Mouse (Mus musculus): Measurements from ENCODE around the gene Txlna. TPM values are rescaled to one million over a fixed set of nuclear protein-coding genes. Genes with fewer than 3 reads are reported as not detected.

The Txlna gene
- polyA plus RNA-seq, 1 experiment from 2014 or later: 90.1 TPM

DNA sequence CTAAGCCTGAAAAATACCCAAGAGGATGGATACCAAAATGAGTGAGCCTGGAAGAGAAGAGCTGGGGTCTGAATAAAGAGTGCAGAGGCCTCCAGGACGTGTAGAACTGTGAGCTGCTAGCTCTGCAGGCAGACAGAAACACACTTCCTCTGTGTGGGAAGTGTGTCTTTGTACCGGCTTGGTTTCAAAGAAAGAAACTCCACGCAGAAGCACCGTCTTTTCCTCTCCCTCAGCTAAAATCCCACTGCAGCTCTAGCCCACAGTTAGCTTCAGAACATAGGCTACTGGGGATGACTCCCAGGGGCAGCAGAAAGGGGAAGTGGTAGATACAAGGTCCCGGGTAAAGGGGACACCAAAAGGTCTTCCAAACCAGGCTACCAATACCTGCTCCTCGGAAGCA, 4.3 kb upstream of the Txlna start:
- Histone ChIP-seq H3K27ac (no peak overlapping the region), H3K27me3 (ENCODE audit: insufficient read depth, poor library complexity, severe bottlenecking) (no peaks in the 10 kb centered on the region), H3K9me3 (no peaks in the 10 kb centered on the region), H3K4me3 (no peak overlapping the region), H3K4me1 (replicated peaks) (peaks cover 9% of the 10 kb centered on the region), H3K36me3 (peaks cover 61% of the 10 kb centered on the region)
- DNase-seq (ENCODE audit: low spot score): no peak
- 93% methylated on average over 6 of the region's 6 CpGs for WGBS

DNA sequence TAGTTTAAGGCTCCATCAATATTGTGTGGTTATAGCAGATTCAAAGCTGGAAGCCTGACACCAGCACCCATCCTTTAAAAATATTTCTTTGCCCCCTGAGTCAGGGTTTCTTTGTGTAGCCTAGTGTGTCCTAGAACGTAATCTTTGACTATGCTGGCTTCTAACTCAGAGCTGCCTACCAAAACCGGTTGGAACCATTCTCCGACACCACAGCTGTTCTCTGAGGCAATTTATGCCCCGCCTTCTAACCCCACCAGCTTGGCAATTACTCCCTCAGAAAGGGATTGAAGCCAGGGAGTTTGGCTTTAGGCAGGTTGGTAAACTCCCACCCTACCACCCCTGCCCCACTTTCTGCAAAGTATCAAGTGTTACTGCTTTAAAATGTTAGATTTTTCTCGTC, 891 bp upstream of the Txlna start:
- DNase-seq (ENCODE audit: low spot score): no peak
- WGBS: 64% methylated on average over 5 of the region's 5 CpGs
- Histone ChIP-seq H3K4me1 (replicated peaks) (peaks cover 30% of the 10 kb centered on the region), H3K27me3 (ENCODE audit: insufficient read depth, poor library complexity, severe bottlenecking) (no peaks in the 10 kb centered on the region), H3K4me3 (peak overlapping the region; percentile 70; the same call in 1 of the 2 replicates), H3K27ac (peak overlapping the region; percentile 40; the same call in 1 of the 2 replicates), H3K36me3 (peaks cover 55% of the 10 kb centered on the region), H3K9me3 (no peaks in the 10 kb centered on the region)

DNA sequence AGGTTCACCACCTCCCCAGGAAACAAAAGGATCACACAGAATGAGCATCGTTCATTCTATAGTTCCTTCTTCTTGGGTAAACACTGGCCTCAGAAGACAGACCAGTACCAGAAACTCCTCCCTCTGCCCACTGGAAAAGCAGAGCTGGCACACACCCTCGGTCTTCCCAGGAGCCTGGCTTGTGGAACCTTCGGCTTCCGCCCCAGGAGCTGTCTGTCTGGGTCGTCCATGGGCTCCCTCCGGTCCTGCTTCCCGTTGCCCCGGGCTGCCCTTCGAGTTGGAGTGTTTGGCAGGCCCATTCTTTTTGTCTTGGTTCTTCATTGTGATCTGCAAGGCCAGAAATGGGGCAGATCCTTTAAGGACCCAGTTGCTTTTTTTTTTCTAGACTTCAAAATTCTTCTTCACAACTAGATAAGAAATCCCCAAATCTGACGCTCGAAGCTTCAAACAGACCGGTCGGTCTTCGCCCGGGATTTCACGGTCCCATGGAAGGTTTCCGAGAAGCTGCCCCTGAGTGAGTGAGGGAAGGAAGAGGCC, 696 bp downstream of the Txlna start:
- Histone ChIP-seq H3K27ac (peak overlapping the region; percentile 94), H3K4me3 (peak overlapping the region; percentile 70), H3K36me3 (peaks cover 55% of the 10 kb centered on the region), H3K9me3 (no peaks in the 10 kb centered on the region), H3K27me3 (ENCODE audit: insufficient read depth, poor library complexity, severe bottlenecking) (no peaks in the 10 kb centered on the region), H3K4me1 (replicated peaks) (peaks cover 30% of the 10 kb centered on the region)
- WGBS: 10% methylated on average over 17 of the region's 17 CpGs
- DNase-seq (ENCODE audit: low spot score): peak; percentile 25

DNA sequence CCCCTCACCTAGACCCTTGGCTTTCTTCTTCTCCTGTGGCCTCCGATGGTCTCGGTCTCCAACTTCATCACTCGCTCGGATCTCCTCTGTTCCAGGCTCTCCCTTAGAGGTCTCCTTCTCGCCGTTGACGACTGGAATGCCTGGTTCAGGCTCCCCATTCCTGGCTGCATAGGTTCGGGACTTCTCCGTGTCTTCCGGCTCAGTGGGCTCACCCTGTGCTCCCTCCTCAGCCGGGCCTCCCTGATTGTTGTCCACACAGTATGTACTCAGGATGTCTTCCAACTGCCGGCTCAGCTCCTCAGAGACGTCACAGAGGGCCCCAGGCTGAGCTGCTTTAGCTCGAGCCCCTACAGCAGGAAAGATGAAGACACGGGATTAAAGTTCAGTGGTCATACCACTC, 1.6 kb downstream of the Txlna start:
- Histone ChIP-seq H3K36me3 (peaks cover 55% of the 10 kb centered on the region), H3K9me3 (no peaks in the 10 kb centered on the region), H3K4me3 (peak overlapping the region; percentile 70), H3K27me3 (ENCODE audit: insufficient read depth, poor library complexity, severe bottlenecking) (no peaks in the 10 kb centered on the region), H3K27ac (0 out of 2 replicates have a peak overlapping the region, but pooled peaks have one; percentile 94), H3K4me1 (replicated peaks) (peaks cover 30% of the 10 kb centered on the region)
- WGBS: 89% methylated on average over 15 of the region's 15 CpGs
- DNase-seq (ENCODE audit: low spot score): no peak

GRCm38 (mm10) chr4:129633852-129634251, 7.0 kb downstream of the Txlna start:
- Histone ChIP-seq H3K9me3 (no peaks in the 10 kb centered on the region), H3K36me3 (peaks cover 99% of the 10 kb centered on the region), H3K4me1 (replicated peaks) (peaks cover 8% of the 10 kb centered on the region), H3K27ac (no peak overlapping the region), H3K4me3 (no peak overlapping the region), H3K27me3 (ENCODE audit: insufficient read depth, poor library complexity, severe bottlenecking) (no peaks in the 10 kb centered on the region)
- 94% methylated on average over 6 of the region's 6 CpGs for WGBS
- no peak for DNase-seq (ENCODE audit: low spot score)

DNA sequence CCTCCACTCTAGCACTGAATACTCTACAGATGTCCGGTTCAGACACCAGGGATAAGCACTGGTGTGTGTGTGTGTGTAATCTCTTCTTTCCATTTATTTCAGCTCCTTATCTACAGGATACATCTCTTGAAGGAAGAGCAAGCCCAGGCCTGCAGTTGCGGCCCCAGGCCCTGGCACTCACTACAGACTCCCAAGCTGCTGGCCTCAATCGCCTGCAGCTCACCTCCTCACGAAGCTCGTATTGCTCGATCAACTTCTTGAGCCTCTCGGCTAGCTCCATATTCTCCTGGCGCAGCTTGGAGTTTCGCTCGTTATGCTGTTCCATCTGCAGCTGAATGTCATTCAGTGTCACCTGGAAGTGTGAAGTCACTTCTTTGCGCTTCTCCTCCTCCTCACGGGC, 9.0 kb downstream of the Txlna start:
- WGBS: 93% methylated on average over 12 of the region's 12 CpGs
- Histone ChIP-seq H3K4me3 (no peak overlapping the region), H3K27me3 (ENCODE audit: insufficient read depth, poor library complexity, severe bottlenecking) (no peaks in the 10 kb centered on the region), H3K4me1 (replicated peaks) (no peaks in the 10 kb centered on the region), H3K9me3 (no peaks in the 10 kb centered on the region), H3K36me3 (peaks cover 100% of the 10 kb centered on the region), H3K27ac (no peak overlapping the region)
- no peak for DNase-seq (ENCODE audit: low spot score)

- Histone ChIP-seq H3K27me3 (ENCODE audit: insufficient read depth, poor library complexity, severe bottlenecking) (no peaks in the 10 kb centered on the region), H3K4me3 (no peak overlapping the region), H3K9me3 (no peaks in the 10 kb centered on the region), H3K4me1 (replicated peaks) (peaks cover 3% of the 10 kb centered on the region; the same call in 1 of the 2 replicates), H3K36me3 (peaks cover 100% of the 10 kb centered on the region), H3K27ac (no peak overlapping the region)
- 90% methylated on average over 4 of the region's 4 CpGs for WGBS
- DNase-seq (ENCODE audit: low spot score): no peak
These were observed 9.9 kb downstream of the Txlna start for GRCm38 (mm10) chr4:129630944-129631343.

GRCm38 (mm10) chr4:129626035-129626434, 14.8 kb downstream of the Txlna start:
- Histone ChIP-seq H3K36me3 (peaks cover 58% of the 10 kb centered on the region), H3K27me3 (ENCODE audit: insufficient read depth, poor library complexity, severe bottlenecking) (no peaks in the 10 kb centered on the region), H3K4me3 (no peak overlapping the region), H3K9me3 (no peaks in the 10 kb centered on the region), H3K4me1 (replicated peaks) (peaks cover 45% of the 10 kb centered on the region), H3K27ac (no peak overlapping the region)
- WGBS: 73% methylated on average over 6 of the region's 6 CpGs
- no peak for DNase-seq (ENCODE audit: low spot score)

GRCm38 (mm10) chr4:129625496-129625895, 15.4 kb downstream of the Txlna start:
- WGBS: 40% methylated on average over 4 of the region's 4 CpGs
- H3K27me3 ChIP-seq (ENCODE audit: insufficient read depth, poor library complexity, severe bottlenecking): no peaks in the 10 kb centered on the region
- no peak for DNase-seq (ENCODE audit: low spot score)
- 0 out of 2 replicates have a peak overlapping the region, but pooled peaks have one; percentile 90 for H3K27ac ChIP-seq
- H3K4me1 ChIP-seq (replicated peaks): peaks cover 45% of the 10 kb centered on the region
- no peaks in the 10 kb centered on the region for H3K9me3 ChIP-seq
- 0 out of 2 replicates have a peak overlapping the region, but pooled peaks have one; percentile 77 for H3K4me3 ChIP-seq
- H3K36me3 ChIP-seq: peaks cover 58% of the 10 kb centered on the region

DNA sequence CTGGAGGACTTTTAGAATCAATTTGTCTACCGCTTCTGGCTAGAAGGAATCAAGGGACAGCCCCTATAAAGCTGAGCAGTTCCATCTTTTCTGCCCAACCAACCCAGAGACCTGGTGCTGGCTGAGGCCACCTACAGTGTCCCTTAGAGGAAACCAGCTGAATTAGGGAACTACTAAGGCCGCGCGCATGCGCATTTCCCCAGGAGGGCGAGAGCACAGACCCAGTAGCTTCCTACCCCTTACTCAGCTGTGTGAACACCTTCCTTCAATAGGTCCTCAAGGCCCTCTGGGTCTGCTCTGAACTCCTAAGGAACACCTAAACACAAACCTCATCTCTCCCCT, 15.9 kb downstream of the Txlna start:
- H3K27ac ChIP-seq: peak overlapping the region; percentile 90
- H3K4me1 ChIP-seq (replicated peaks): peaks cover 45% of the 10 kb centered on the region
- 1% methylated on average over 6 of the region's 6 CpGs for WGBS
- no peaks in the 10 kb centered on the region for H3K9me3 ChIP-seq
- DNase-seq (ENCODE audit: low spot score): peak; percentile 71
- peaks cover 56% of the 10 kb centered on the region for H3K36me3 ChIP-seq
- peak overlapping the region; percentile 77 for H3K4me3 ChIP-seq
- no peaks in the 10 kb centered on the region for H3K27me3 ChIP-seq (ENCODE audit: insufficient read depth, poor library complexity, severe bottlenecking)

GRCm38 (mm10) chr4:129624281-129625028, 16.4 kb downstream of the Txlna start:
- Histone ChIP-seq H3K9me3 (no peaks in the 10 kb centered on the region), H3K4me3 (peak overlapping the region; percentile 77), H3K36me3 (peaks cover 50% of the 10 kb centered on the region), H3K27ac (peak overlapping the region; percentile 90), H3K4me1 (replicated peaks) (peaks cover 45% of the 10 kb centered on the region), H3K27me3 (ENCODE audit: insufficient read depth, poor library complexity, severe bottlenecking) (no peaks in the 10 kb centered on the region)
- DNase-seq (ENCODE audit: low spot score): peak; percentile 85
- under 1% methylated on average over 18 of the region's 18 CpGs for WGBS

GRCm38 (mm10) chr4:129623681-129624091, 17.2 kb downstream of the Txlna start, which contains the start of gene Ccdc28b:
Gene Ccdc28b (minus strand): TSS chr4:129623947.
- no peaks in the 10 kb centered on the region for H3K9me3 ChIP-seq
- peaks cover 52% of the 10 kb centered on the region for H3K4me1 ChIP-seq (replicated peaks)
- H3K4me3 ChIP-seq: peak within 1 kb of the TSS; percentile 77
- H3K27me3 ChIP-seq (ENCODE audit: insufficient read depth, poor library complexity, severe bottlenecking): no peaks in the 10 kb centered on the region
- peak; percentile 55 for DNase-seq (ENCODE audit: low spot score)
- WGBS: under 1% methylated on average over 10 of the region's 10 CpGs
- peak within 1 kb of the TSS; percentile 90 for H3K27ac ChIP-seq
- H3K36me3 ChIP-seq: peaks cover 42% of the 10 kb centered on the region

DNA sequence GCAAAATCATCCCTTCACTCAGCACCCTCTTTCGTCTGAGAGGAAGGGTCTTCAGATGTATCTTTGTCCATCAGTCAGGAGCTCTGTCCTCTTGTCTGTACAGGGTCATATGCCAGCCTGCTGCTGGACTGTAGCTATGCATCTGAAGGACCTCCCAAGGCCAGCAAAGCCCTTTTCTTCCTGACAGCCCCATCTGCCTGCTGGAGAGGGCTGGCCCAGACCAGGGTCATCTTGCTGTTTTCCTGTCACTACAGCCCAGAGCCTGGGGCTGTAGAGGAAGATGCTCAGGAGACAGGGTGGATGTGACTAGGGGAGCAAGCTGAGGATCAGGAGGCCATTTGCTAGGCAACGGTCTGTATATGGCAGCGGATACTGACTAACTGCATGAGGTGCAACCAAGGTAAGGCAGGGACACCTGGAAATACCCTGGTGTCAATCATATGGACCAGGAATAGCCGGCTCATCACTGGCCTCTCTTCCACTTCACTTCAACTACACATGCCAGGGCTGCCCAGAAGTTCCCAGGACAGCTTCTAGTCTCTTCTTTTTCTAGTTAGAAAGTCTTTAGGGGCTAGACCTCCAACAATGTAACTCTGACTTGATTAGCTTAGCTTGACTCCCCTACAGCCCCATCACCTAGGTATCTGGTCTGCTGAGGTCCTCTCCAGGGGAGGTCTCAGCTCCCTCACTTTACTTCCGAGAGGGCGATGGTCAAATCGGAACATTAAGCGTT, 17.9 kb downstream of the Txlna start:
- Histone ChIP-seq H3K4me1 (replicated peaks) (peaks cover 59% of the 10 kb centered on the region), H3K9me3 (no peaks in the 10 kb centered on the region), H3K27ac (peak overlapping the region; percentile 90), H3K27me3 (ENCODE audit: insufficient read depth, poor library complexity, severe bottlenecking) (no peaks in the 10 kb centered on the region), H3K36me3 (peaks cover 35% of the 10 kb centered on the region), H3K4me3 (peak overlapping the region; percentile 77)
- 24% methylated on average over 8 of the region's 8 CpGs for WGBS
- no peak for DNase-seq (ENCODE audit: low spot score)

Measured in hindbrain, embryonic 10.5 days (tissue).